Mouse (Mus musculus) layer of hippocampus, adult 9-10 months (tissue): Measurements from ENCODE around the gene Tsen15.
A peak's percentile ranks its signal among the peaks of the same experiment; 100 is the strongest.

ENCODE experiments used
- DNase-seq: peaks from one replicate; pipeline ENCODE4 v3.0.0; 2022; ENCODE audit warnings: low spot score

Tsen15 gene

GRCm38 (mm10) chr1:152386188-152386835, at the start of gene Tsen15:
Gene Tsen15, minus strand, starts transcription at chr1:152386688.
- DNase-seq: peak; percentile 50

GRCm38 (mm10) chr1:152434166-152434565, 47.7 kb upstream of the Tsen15 start:
- no peak for DNase-seq

- DNase-seq: no peak
Measured at GRCm38 (mm10) chr1:152429805-152430204, 43.3 kb upstream of the Tsen15 start.

- no peak for DNase-seq
Measured at GRCm38 (mm10) chr1:152427912-152428581, 41.6 kb upstream of the Tsen15 start.

GRCm38 (mm10) chr1:152423052-152423451, 36.6 kb upstream of the Tsen15 start:
- no peak for DNase-seq

- DNase-seq: no peak
Measured at GRCm38 (mm10) chr1:152422295-152422694, 35.8 kb upstream of the Tsen15 start.

- no peak for DNase-seq
Measured at GRCm38 (mm10) chr1:152417602-152418001, 31.1 kb upstream of the Tsen15 start.

- no peak for DNase-seq
Measured at GRCm38 (mm10) chr1:152416306-152416904, 29.9 kb upstream of the Tsen15 start.

GRCm38 (mm10) chr1:152414451-152414850, 28.0 kb upstream of the Tsen15 start:
- no peak for DNase-seq

GRCm38 (mm10) chr1:152413961-152414360, 27.5 kb upstream of the Tsen15 start:
- DNase-seq: no peak

- DNase-seq: no peak
Measured at GRCm38 (mm10) chr1:152413116-152413515, 26.6 kb upstream of the Tsen15 start.

GRCm38 (mm10) chr1:152410657-152411056, 24.2 kb upstream of the Tsen15 start:
- DNase-seq: no peak

- no peak for DNase-seq
Measured at GRCm38 (mm10) chr1:152409356-152409755, 22.9 kb upstream of the Tsen15 start.

- DNase-seq: no peak
Measured at GRCm38 (mm10) chr1:152407021-152407946, 20.8 kb upstream of the Tsen15 start.

- DNase-seq: no peak
Measured at GRCm38 (mm10) chr1:152400556-152401540, 14.4 kb upstream of the Tsen15 start.

GRCm38 (mm10) chr1:152399790-152400555, 13.5 kb upstream of the Tsen15 start, which contains the start of gene Colgalt2:
Gene Colgalt2, plus strand, starts transcription at chr1:152399830.
- no peak for DNase-seq

- DNase-seq: no peak
Measured at GRCm38 (mm10) chr1:152398708-152399107, 12.2 kb upstream of the Tsen15 start.

GRCm38 (mm10) chr1:152394956-152395515, 8.5 kb upstream of the Tsen15 start:
- no peak for DNase-seq

GRCm38 (mm10) chr1:152394137-152394536, 7.6 kb upstream of the Tsen15 start:
- DNase-seq: no peak

- DNase-seq: no peak
Measured at GRCm38 (mm10) chr1:152389271-152389670, 2.8 kb upstream of the Tsen15 start.
